Mouse (Mus musculus) ES-Bruce4 (cell line): Measurements from ENCODE around the gene Tmem231.

Source experiments
- CTCF ChIP-seq: IDR thresholded peaks from one replicate; pipeline ENCODE4 v1.8.1; 2011; ENCODE audit warnings: low read depth, low read length
- EP300 ChIP-seq: IDR thresholded peaks from 2 replicates; pipeline ENCODE4 v1.6.1; 2011; ENCODE audit warnings: low read depth, low read length; ENCODE audit not compliant: insufficient read depth

DNA sequence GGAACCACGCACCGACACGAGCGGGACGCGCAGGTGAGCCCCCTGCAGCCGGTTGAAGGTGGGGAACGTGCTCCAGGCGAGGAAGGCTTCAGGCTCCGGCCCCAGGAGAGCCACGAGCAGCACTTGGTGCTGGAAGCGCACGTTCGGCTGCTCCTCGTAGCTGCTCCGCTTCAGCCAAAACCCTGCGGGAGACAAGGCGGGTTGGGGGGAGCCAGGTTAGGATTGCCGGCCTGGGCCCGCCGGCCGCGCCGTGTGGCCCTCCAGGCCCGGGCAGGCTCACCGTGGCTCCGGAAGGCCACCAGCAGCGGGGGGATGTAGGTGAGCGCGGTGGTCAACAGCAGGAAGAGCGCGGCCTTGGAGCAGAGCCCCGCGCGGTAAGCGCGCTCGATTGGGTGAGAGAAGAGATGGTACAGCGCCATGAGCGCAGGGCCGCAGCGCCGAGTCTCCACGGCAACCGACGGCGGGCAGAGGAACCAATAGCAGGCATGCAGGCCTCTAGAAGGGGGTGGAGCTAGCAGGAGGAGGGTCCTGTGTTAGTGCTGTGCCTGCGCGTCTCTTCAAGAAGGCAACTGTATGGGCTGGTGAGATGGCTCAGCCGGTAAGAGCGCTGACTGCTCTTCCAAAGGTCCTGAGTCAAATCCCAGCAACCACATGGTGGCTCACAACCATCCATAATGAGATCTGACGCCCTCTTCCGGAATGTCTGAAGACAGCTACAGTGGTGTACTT is at the start of gene Tmem231:
- TF ChIP-seq EP300 (peak; percentile 10; the same call in 1 of the 2 replicates), CTCF (no peak)
